Mouse (Mus musculus): Measurements from ENCODE around the gene Slc39a11.

DNA sequence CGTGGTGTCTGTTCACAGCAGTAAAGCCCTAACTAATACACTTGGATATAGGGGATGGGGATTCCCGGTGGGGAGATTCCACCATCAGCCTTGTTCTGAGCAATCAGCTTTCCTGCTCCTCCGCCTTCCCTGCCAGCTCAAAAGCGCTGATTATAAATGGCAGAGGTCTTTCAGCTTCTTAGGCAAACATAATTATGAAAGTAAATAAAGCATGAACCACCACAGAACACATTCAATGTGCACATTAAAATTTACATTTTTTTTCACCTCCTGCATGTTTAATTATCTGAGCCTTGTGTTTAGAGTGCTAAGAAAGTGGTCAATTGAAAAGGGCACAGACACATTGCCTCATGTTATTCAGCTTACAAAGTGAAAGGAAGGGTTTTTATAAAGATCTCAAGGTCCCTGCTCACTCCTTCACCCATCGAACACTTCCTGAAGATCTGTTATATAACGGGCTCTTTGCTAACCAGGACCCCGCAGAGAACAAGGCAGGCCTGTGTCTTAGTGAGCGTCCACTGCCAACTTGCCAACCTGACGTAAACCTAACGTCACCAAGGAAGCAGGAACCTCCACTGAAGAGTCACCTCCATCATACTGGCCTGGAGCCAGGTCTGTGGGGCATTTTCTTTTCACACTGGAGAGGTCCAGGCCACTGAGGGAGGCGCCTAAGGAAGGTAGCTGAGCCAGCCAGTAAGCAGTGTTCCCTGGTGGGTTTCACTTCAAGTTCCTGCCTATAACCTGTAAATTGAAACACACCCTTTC, 142.0 kb downstream of the Slc39a11 start:
- TF ChIP-seq POLR2A (IDR thresholded peaks at IDR 0.05; ENCODE audit: low read depth, low read length), result no peak
- no peak for TF ChIP-seq CTCF (IDR thresholded peaks at IDR 0.05; ENCODE audit: extremely low read depth, insufficient read length, insufficient replicate concordance, low read depth, low read length)

All from small intestine, adult 2 months (tissue).